Mouse (Mus musculus) spleen, adult 2 months (tissue): Measurements from ENCODE around the gene Cryl1. TPM values are rescaled to one million over a fixed set of nuclear protein-coding genes. Genes with fewer than 3 reads are reported as not detected.
A peak's percentile ranks its signal among the peaks of the same experiment; 100 is the strongest.

Source experiments
- DNase-seq, 2 experiments: peaks; one replicate each; pipeline versions ENCODE4 v3.0.0 to v3.0.0-alpha.2; 2012 to 2021; ENCODE audit warnings: low spot score in 2 of 2, low read depth in 1 of 2
- H3K27ac ChIP-seq: fragments of 200-500 bp; 2 replicates; pipeline ENCODE4 v1.5.1; 2012; ENCODE audit warnings: low read length, inconsistent platforms; ENCODE audit not compliant: insufficient read depth
- H3K27me3 ChIP-seq: fragments of 200-500 bp; 2 replicates; pipeline ENCODE4 v1.6.1; 2012; ENCODE audit warnings: mild to moderate bottlenecking, moderate library complexity, low read length, inconsistent platforms; ENCODE audit not compliant: control insufficient read depth, insufficient read depth
- H3K36me3 ChIP-seq: fragments of 200-500 bp; 2 replicates; pipeline ENCODE4 v1.6.1; 2012; ENCODE audit warnings: mild to moderate bottlenecking, low read length, inconsistent platforms; ENCODE audit not compliant: control insufficient read depth, insufficient read depth
- H3K4me1 ChIP-seq: fragments of 200-500 bp; 2 replicates; pipeline ENCODE4 v1.6.1; 2011; ENCODE audit warnings: inconsistent platforms; ENCODE audit not compliant: control insufficient read depth, insufficient read depth, insufficient read length
- H3K4me3 ChIP-seq: fragments of 200-500 bp; 2 replicates; pipeline ENCODE4 v1.5.1; 2011; ENCODE audit warnings: mild to moderate bottlenecking, inconsistent platforms; ENCODE audit not compliant: insufficient read depth, insufficient read length; ENCODE audit errors: extremely low read depth
- CTCF ChIP-seq: fragments of 200-500 bp; IDR thresholded peaks from 2 replicates; pipeline ENCODE4 v1.5.1; 2011; ENCODE audit warnings: mild to moderate bottlenecking, inconsistent platforms; ENCODE audit not compliant: insufficient read depth, insufficient read length, insufficient replicate concordance; ENCODE audit errors: extremely low read depth
- POLR2A ChIP-seq: fragments of 200-500 bp; IDR thresholded peaks from 2 replicates; pipeline ENCODE4 v1.6.1; 2011; ENCODE audit warnings: low read depth, low read length, inconsistent platforms
- WGBS: fragments of 180-500 bp; shearing (Covaris S2); methylation state at CpG from one replicate; pipeline ENCODE4 v1.1.7; 2018; 5-methylcytosine and 5-hydroxymethylcytosine counted together
- polyA plus RNA-seq: library from polyadenylated mRNA; depleted of rRNA; stranded (reverse); fragments of >200 nt; gene quantifications from 2 replicates; pipeline ENCODE4 v1.2.3, GENCODE M21; 2012; rRNA removed

The Cryl1 gene
- 14.7 and 14.9 TPM in 2 replicates for polyA plus RNA-seq

GRCm38 (mm10) chr14:57398065-57398757, at the start of gene Cryl1:
Gene Cryl1 (minus strand): TSS chr14:57398529.
- 3% methylated on average over 43 of the region's 43 CpGs for WGBS
- Histone ChIP-seq H3K27me3 (no peaks in the 10 kb centered on the region), H3K4me1 (peaks cover 3% of the 10 kb centered on the region; the same call in 1 of the 2 replicates), H3K4me3 (peak within 1 kb of the TSS; percentile 70), H3K27ac (peak within 1 kb of the TSS; percentile 66), H3K36me3 (no peaks in the 10 kb centered on the region)
- TF ChIP-seq CTCF (no peak), POLR2A (peak; percentile 63)
- peak; percentile 84 to 96 for DNase-seq

GRCm38 (mm10) chr14:57430451-57430850, 32.1 kb upstream of the Cryl1 start:
- TF ChIP-seq CTCF: no peak
- TF ChIP-seq POLR2A: no peak
- Histone ChIP-seq H3K4me1 (no peaks in the 10 kb centered on the region), H3K36me3 (no peaks in the 10 kb centered on the region), H3K27me3 (no peaks in the 10 kb centered on the region), H3K27ac (no peak overlapping the region), H3K4me3 (no peak overlapping the region)
- WGBS: 80% methylated on average over 2 of the region's 2 CpGs
- no peak for DNase-seq

DNA sequence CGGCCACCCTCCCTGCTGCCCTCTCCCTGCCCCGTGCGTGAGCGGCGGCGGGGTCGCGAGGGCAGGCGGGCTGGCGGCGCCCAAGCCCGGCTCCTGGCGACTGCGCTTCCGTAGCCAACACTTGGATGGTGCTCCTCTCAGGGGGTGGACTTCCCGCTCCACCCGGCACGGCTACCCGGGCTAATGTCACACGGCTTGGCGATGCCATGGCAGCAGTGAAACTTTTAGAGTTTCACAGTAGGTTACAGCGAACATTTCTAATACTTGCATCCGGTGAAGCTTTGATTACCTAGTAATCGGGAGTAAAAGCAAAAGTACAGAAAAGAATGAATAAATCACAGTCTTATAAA, 25.9 kb upstream of the Cryl1 start:
- Histone ChIP-seq H3K4me1 (no peaks in the 10 kb centered on the region), H3K27ac (no peak overlapping the region), H3K36me3 (no peaks in the 10 kb centered on the region), H3K27me3 (no peaks in the 10 kb centered on the region), H3K4me3 (peak overlapping the region; percentile 99)
- no peak for DNase-seq
- TF ChIP-seq POLR2A: no peak
- no peak for TF ChIP-seq CTCF
- WGBS: 1% methylated on average over 24 of the region's 24 CpGs

DNA sequence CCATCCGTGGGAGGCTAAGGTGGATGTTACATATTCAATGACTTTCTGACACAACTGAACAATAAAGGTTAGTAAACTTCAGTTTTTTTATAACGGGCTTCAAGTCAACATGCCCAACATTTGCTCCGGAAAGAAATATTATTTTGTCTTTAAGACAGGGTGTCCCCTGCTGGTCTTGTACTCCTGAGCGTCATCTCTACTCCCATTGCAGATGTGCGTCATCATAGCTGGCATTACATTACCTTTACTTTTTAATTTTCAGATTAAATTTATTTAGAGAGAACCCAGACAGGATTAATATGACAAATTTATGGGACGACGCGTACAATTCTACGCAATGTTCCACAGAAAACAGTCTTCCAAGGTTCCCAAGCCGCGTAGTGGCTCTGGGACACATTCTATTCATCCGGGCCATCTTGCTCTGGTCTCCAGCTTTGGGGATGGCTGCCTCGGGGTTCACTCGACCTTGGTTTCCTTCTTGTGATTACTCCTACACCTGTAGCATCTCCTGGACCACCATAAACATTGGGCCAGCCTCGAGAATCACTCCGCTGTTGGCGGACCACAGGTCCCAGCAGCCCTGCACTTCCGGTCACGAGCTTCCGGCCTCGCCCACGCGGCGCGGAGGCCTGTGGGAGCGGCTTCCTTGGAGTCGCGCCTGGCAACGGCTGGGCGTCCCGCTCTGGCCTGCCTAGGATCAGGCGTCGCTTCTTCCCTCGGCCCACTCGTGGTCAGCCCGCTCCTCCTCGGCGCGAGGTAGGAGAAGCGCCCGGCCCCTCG, 25.3 kb upstream of the Cryl1 start, which contains the start of gene Ift88:
TSS of gene Ift88 (plus strand) at position 631 of the 780 bp plus-strand sequence.
- WGBS: 3% methylated on average over 41 of the region's 42 CpGs
- Histone ChIP-seq H3K27ac (no peak within 1 kb of the TSS; the same call in 1 of the 2 replicates), H3K27me3 (no peaks in the 10 kb centered on the region), H3K4me3 (peak within 1 kb of the TSS; percentile 99), H3K36me3 (no peaks in the 10 kb centered on the region), H3K4me1 (no peaks in the 10 kb centered on the region)
- TF ChIP-seq CTCF: no peak
- peak; percentile 33 for TF ChIP-seq POLR2A
- peak; percentile 59 to 85 for DNase-seq

DNA sequence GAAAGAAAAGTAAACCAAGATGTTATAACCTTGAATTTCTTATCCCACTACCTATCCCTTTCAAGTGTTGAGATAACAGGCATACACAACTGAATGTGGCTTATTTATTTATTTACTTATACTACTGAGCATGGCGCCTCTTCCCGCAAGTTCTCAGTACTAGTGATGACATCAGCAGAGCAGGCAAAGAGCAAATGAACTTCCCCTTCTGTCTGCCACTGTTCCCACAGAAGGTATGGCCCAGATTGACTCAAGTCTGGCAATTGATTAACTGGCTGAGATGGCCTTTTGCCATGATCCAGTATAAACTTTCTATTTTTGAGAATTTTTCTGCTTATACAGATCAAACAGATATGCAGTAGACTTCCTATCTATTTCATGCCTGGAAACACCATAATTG, 18.9 kb upstream of the Cryl1 start:
- WGBS: 63% methylated on average over 2 of the region's 2 CpGs
- DNase-seq: no peak
- Histone ChIP-seq H3K36me3 (no peaks in the 10 kb centered on the region), H3K4me1 (no peaks in the 10 kb centered on the region), H3K27ac (no peak overlapping the region), H3K27me3 (no peaks in the 10 kb centered on the region), H3K4me3 (no peak overlapping the region)
- no peak for TF ChIP-seq POLR2A
- no peak for TF ChIP-seq CTCF

- H3K27me3 ChIP-seq: no peaks in the 10 kb centered on the region
- WGBS: 75% methylated on average over 7 of the region's 7 CpGs
- no peak for DNase-seq
- H3K36me3 ChIP-seq: no peaks in the 10 kb centered on the region
- no peaks in the 10 kb centered on the region for H3K4me1 ChIP-seq
- TF ChIP-seq POLR2A (no peak), CTCF (no peak)
- H3K4me3 ChIP-seq: no peak overlapping the region
- H3K27ac ChIP-seq: no peak overlapping the region
Observed at GRCm38 (mm10) chr14:57412166-57412565, 13.8 kb upstream of the Cryl1 start.

DNA sequence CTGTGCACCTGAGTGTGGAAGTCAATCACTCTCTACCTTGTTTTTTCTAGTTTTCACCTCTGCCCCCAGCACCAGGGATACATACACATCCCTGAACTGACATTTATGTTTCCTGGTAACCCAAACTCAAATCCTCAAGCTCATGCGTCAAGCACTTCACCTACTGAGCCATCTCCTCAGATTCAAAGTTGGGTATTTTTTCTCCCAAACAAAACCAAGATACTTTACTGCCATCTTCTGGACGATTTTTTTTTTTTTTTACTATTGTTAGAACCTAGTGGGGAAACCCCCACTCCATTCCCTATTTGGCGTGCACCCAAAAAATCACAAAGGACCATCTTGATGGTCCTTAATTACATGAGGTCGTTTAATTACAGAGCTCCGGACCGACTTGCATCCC, 10.8 kb upstream of the Cryl1 start:
- 29% methylated on average over 6 of the region's 6 CpGs for WGBS
- no peaks in the 10 kb centered on the region for H3K36me3 ChIP-seq
- H3K4me1 ChIP-seq: no peaks in the 10 kb centered on the region
- TF ChIP-seq POLR2A (no peak), CTCF (no peak)
- no peaks in the 10 kb centered on the region for H3K27me3 ChIP-seq
- DNase-seq: no peak
- H3K4me3 ChIP-seq: no peak overlapping the region
- no peak overlapping the region for H3K27ac ChIP-seq
